Mouse (Mus musculus): ENCODE data around the gene Smco1. TPM values are rescaled to one million over a fixed set of nuclear protein-coding genes. Genes with fewer than 3 reads are reported as not detected.
A peak's percentile ranks its signal among the peaks of the same experiment; 100 is the strongest.
"Not testable (repeated sequence)": the region's sequence is repeated elsewhere in the genome, so short reads cannot be mapped to it uniquely, and the experiment has no call there.

Smco1 gene
- total RNA-seq (2021) = 10 to 100 TPM; 19.6 to 23.1 TPM
- long read RNA-seq, experiment 1, transcript Smco1-201 (3 exons, 1,410 nt) = major isoform, 17 of 23 reads
- long read RNA-seq, experiment 1, partial matches to known transcripts = 1 of 23 reads
- long read RNA-seq, experiment 1, other reads (novel, unspliced or antisense) = 5 of 23 reads
- long read RNA-seq, experiment 2, transcript Smco1-201 (3 exons, 1,410 nt) = major isoform, 19 of 23 reads
- long read RNA-seq, experiment 2, partial matches to known transcripts = 0 of 23 reads
- long read RNA-seq, experiment 2, other reads (novel, unspliced or antisense) = 4 of 23 reads

DNA sequence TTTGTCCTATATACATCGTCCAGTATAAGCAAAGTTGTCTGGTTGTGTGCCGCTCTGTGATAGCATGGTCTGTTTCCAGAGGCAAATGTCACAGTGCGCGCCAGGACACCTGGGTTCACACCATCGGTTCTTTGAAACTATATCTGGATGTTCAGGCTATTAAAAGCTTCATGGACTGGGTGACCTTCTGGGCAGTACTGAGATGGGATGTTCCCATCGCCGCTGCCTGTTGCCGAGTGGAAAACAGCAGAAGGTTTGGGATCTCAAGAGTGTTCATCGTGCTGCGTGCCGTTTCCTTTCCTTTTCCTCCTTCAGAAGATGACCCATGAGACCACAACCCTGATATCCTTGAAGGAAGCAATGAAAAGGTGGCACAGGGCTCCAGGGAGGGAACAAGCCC, at the start of gene Smco1:
TSS of gene Smco1 (plus strand) at position 178 of the 400 bp plus-strand sequence.
- peak; percentile 34 to 51 for DNase-seq
- intact Hi-C loops (cut with DNase I) = loop anchor here (10.0 kb wide), 1 partner anchor 194 kb away; no protein-coding TSS in a partner anchor

DNA sequence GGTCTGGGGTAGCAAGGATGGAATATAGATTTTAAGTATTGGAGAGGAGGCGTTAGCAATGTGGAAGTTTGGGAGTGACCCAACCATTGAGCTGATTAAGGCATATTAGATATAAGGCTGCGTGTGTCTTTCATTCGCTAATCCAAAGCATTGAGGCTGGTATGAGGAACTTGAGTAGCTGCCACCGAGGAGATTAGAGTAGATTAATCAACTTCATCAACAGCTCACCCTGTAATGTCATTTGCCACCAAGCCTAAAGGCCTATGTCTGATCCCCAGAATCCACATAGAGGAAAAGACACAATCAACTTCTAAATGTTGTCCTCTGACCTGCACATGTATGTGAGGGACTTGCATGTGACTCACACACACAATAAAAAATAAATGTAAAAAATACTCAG, 49.5 kb upstream of the Smco1 start:
- no peak for DNase-seq
- intact Hi-C loops (cut with DNase I) = no loop called here

DNA sequence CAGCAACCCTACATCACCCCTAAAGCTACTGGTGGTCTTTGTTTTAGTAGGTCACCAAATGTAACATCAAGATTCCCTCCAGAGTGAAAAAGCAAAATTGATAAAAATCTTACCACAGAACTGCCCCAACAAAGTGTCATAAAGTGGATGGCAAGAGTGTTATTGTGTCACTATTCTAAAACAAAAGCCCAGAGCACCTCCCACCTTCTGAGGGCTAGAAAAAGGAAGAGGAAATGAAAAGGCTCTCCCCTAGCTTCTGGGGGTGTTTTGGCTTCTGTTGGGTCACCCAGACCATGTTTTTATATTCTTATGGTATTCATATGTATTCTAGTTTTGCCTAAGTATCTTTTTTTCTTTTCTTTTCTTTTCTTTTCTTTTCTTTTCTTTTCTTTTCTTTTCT, 48.9 kb upstream of the Smco1 start:
- no peak for DNase-seq
- intact Hi-C loops (cut with DNase I) = no loop called here

DNA sequence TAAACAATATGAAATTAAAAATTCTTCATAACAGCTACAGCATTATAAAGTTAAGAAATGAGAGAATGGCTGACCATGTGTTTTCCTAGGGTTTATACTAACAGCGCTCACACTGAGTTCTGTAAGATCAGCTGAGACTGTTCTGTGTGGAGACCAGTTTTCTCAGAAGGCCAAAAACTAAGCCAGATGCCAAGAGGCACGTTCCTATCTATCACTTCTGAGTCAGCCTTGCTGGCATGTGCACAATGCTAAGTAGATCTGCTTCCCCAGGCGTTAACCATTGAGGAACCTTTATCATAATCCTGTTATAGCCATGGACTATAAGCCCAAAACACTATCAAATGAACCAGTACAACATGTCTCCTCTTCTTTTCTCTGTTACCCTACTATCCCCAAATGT, 39.2 kb upstream of the Smco1 start:
- DNase-seq = peak in 1 of 2 experiments; percentile 21
- intact Hi-C loops (cut with DNase I) = not testable (repeated sequence)

DNA sequence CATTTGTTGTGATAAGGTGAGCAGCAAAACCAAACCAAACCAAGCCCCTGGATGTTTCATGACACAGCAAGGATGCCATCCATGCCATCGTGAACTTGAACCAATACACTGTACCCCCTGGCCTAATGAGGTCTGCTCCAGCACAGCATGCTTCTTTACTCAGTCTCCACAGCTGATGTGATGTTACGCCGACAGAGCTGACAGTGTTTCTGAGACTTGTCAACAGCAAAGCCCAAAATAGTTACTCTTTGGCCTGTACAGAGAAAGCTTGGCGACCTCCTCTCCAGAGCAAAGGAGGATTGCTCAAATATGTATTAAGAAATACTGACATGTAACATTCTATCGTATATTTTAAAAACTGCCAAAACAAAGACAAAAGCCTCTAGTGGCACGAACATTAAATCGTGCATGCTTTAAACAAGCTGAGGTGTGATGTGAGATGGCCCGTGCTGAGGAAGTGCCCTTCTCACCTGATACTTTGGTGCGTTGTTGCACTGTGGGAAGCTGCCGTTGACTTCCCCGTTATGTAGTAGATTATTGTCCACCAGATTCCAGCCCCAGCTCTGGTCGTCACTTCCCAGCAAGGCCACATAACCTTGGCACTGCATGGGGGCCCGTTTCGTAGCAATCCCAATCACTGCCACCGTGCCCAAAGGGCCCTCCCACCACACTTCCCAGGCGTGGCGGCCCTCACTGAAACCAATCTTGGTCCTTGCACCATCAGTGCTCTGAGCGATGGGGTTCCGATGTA, 33.2 kb upstream of the Smco1 start:
- peak in 1 of 2 experiments; percentile 14 for DNase-seq
- intact Hi-C loops (cut with DNase I) = no loop called here

DNA sequence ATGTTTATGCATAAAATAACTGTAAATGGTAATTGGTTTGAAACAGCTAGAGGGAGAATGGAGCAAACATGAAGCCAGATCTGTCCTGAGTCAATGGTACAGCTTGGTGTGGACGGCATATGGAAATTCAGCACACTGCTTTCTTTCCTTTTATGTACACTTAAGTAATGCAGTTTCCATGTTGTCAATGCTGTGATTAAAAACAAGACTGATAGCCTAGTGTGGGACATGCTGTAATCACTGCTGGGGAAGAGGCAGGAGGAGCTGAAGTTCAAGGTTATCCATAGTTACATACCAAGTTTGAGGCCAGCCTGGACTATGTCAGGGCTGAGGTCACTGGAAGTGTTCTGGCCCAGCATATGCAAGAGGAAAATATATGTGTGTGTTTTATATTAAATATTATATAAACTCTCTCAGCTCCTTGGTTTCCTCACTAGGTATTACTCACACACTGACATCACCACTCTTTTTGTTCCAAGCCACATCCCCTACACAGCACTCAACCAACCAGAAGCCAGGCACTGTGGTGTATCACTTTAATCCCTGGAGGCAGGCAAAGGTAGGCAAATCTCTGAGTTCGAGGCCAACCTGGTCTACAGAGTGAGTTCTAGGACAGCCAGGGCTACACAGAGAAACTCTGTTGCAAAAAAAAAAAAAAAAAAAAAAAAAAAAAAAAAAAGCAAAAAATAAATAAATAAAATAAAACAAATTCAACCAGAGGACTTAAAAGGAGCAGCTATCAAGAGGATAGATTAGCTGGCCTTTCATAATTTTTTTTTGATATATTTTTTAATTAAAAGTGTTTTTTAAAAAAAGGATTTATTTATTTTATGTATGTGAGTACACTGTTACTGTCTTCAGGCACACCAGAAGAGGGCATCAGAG, 31.6 kb upstream of the Smco1 start:
- intact Hi-C loops (cut with DNase I) = no loop called here
- DNase-seq = no peak

DNA sequence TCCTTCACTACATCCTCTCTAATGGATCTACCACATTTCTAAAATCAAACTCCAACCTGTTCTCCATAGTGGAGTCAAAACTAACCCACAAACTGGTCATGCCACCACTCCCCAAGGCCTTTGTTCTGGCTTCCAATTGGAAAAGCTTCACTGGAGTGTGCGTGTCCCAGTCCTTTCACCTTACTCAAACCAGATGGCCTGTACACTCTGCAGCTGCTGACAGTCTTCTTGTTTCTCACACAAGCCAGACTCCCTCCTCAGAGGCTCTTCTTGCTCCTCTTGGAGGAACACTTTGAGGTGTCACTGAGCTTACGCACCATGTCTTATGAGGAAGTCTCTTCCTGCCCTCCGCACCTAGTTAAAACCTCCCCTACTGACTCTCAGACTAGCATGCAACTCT, 27.4 kb upstream of the Smco1 start:
- no peak for DNase-seq
- intact Hi-C loops (cut with DNase I) = no loop called here

DNA sequence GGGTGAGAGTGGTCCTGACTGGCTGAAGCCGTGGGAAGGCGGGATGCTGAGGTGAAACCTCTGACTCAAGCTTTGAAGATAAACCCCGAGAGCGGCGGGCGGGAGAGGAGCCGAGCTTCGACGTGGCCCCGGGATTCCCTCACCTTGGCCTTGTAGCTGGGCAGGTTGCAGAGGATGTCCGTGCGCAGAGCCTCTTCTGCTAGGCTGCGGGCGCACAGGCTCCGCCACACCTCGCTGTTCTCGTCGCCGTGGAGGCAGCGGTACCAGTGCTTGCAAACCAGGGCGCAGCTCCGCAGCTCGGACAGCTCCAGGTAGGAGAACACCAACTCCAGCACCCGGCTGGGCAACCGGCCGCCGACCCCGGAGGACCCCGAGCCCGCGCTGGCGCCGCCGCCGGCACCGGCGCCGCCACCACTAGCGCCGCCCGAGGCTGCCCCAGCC, 24.9 kb upstream of the Smco1 start:
- DNase-seq = peak in 1 of 2 experiments; percentile 46

DNA sequence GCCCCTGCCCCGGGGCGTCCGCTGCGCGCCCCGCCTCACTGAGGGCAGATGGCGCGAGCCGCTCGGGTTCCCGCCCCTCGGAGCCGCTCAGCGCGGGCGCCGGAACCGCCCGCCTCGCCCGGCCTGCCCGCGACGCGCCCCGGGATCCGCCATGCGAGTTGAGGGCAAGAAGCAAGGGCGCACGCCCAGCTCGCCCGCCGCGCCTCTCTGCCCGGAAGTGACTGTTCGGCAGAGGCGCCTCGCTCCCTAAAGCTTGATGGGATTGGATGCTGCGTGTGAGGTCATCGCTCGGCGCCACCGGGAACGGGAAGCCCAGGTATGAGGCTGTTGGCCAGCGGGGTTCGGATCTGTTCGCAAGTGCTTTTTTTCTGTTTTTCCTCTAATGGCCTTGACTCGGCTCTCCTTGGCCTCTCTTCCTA, 24.3 kb upstream of the Smco1 start, which contains the start of the genes Fbxo45 and Wdr53:
TSS of gene Fbxo45 (minus strand) at position 207 of the 419 bp plus-strand sequence.
TSS of gene Wdr53 (plus strand) at position 276 of the 419 bp plus-strand sequence.
- DNase-seq = peak; percentile 97
- intact Hi-C loops (cut with DNase I) = loop anchor here (2.0 to 5.0 kb wide), 3 partner anchors 45 to 300 kb away; partner anchors contain the start of genes 0610012G03Rik and Ncbp2

More for the DNA sequence above, 24.9 kb upstream of the Smco1 start:
- intact Hi-C loops (cut with DNase I) = loop anchor here (2.0 to 5.0 kb wide), 3 partner anchors 44 to 299 kb away; partner anchors contain the start of genes 0610012G03Rik and Ncbp2

DNA sequence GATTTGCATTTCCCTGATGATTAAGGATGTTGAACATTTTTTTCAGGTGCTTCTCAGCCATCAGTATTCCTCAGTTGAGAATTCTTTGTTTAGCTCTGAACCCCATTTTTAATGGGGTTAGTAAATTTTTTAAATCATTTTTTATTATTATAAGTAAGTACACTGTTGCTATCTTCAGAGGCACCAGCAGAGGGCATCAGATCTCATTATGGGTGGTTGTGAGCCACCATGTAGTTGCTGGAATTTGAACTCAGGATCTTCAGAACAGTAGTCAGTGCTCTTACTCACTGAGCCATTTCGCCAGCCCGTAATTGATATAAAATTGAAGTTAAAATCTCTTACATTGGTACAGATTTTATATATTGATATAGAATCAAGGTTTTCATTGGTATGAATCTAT, 7.0 kb upstream of the Smco1 start:
- intact Hi-C loops (cut with DNase I) = not testable (repeated sequence)
- DNase-seq = peak; percentile 13 to 27

DNA sequence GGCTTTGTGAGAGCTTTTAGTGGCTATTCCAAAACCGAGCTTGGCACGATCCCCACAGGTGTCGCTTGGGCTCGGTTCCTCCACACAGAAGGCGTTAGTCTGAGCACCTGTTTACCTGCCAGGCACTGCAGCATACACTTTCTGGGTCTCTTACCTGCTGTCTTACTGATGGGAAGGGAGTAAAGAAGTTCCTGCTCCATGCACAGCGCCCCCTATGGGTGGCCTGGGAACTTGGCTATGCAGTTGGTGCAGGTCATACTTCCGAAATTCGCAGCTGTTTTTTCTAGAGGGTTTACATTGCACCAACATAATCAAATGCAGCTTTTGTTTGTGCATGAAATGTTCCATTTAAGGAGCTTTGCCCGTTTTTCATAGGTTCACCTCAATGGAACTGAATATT, 2.1 kb downstream of the Smco1 start:
- peak in 1 of 2 experiments; percentile 8 for DNase-seq
- intact Hi-C loops (cut with DNase I) = loop anchor here (10.0 kb wide), 1 partner anchor 191 kb away; no protein-coding TSS in a partner anchor

DNA sequence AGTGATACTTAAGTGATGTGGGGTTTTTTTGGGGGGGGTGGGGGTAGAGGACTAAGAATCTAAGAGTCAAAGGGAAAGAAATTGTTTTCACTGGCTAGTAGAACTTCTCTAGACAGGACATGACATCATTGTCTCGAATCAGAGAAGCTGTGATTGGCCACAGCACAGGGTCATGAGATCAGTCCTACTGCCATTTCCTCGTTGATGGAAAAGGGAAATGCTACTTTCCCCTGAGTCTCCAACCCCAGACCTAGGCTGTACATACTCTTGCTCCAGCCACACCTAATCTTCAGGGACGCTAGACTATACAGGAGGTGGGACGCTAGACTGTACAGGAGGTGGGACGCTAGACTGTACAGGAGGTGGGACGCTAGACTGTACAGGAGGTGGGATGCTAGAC, 3.8 kb downstream of the Smco1 start:
- intact Hi-C loops (cut with DNase I) = loop anchor here (10.0 kb wide), 1 partner anchor 190 kb away; no protein-coding TSS in a partner anchor
- no peak for DNase-seq

DNA sequence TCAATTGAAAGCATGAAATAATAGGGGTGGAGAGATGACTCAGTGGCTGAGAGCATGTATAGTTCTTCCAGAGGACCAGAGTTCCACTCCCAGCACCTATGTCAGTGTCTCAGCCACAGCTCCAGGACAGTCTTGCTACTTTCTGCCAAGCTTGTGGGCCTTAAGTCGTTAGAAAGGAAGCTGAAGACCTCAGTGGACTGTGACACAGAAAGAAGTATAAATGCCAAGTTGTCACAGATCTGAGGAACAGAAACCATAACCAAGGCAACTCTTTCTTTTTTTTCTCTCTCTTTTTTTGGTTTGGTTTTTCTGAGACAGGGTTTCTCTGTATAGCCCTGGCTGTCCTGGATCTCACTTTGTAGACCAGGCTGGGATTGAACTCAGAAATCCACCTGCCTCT, 4.6 kb downstream of the Smco1 start:
- intact Hi-C loops (cut with DNase I) = loop anchor here (10.0 kb wide), 1 partner anchor 189 kb away; no protein-coding TSS in a partner anchor
- DNase-seq = no peak

DNA sequence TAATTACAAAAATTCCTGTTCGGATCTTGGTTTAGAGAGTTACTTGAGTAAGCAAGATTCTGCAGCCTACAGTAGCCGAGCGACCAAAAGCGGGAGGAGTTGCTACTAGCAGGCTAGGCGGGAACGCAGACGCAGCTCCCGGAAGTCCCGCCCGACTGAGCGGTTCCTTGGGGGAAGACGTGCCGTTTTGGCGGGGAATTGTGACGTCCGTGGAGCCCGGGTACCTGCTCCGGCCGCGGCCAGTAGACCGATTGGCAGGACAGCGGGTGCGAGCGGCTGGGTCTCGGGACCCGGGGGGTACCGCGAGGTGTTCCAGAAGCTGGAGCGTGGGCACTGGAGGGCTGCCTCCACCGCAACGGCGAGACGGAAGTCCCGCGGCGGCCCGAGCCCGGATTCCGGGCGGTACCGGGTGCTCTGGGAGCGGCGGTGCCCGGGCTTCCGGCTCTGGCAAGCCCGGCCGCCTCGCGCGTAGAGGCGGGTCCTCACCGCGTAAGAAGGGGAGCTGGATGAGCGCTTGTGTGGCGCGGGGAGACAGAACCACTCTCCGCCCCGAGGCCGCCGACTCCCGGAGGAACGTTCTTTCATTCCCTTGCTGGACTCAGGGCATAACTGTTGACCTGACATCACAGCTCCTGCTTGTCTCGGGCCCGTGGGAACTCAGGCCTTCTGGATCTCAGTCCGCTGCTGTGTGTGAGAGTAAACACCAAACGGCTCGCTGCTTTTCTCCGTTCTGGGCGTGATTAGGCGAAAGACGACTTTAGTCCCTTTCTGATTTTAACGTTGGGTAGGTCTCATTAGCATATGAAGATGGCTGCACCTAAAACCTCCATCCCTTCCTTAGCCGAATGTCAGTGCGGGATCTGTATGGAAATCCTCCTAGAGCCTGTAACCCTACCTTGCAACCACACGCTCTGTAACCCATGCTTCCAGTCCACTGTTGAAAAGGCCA, 6.3 kb downstream of the Smco1 start, which contains the start of gene Rnf168:
TSS of gene Rnf168 (plus strand) at position 152 of the 949 bp plus-strand sequence.
- intact Hi-C loops (cut with DNase I) = loop anchor here (10.0 kb wide), 1 partner anchor 187 kb away; no protein-coding TSS in a partner anchor
- DNase-seq = peak; percentile 90 to 91

DNA sequence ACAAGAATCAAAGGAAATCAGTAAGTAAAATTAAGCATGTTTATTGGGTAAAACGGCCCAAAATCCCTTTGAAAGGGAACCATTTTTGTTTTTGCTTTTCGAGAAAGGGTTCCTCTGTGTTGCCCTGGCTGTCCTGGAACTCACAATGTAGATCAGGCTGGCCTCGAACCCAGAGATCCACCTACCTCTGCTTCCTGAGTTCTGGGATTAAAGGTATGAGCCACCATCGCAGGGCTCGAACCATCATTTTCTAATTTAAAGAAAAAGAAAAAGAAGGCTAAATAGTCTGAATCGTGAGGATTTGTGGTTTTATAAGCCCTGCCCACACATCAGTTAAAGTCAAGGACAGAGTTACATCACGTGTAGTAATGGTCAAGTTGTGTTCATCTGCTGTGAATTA, 7.1 kb downstream of the Smco1 start:
- intact Hi-C loops (cut with DNase I) = loop anchor here (10.0 kb wide), 1 partner anchor 186 kb away; no protein-coding TSS in a partner anchor
- no peak for DNase-seq

DNA sequence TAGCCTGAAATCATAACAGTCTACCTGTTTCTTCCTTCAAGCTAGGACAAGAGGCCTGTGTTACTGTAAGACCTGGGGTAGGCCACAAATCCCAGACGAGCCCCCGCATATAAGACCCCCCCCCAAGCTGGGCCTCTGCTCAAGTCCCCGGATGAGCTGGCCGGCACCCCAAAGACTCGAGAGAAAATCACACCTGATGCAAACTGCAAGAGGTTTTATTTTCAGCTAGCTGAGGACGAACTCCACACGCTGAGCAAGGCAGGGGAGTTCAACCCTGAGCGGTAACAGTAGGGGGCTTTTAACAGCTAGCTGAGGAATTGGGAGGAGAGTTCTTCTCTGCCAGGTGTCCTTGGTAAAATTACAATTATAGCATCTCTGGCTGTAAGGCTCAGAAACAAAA, 8.9 kb downstream of the Smco1 start:
- DNase-seq = no peak
- intact Hi-C loops (cut with DNase I) = no loop called here

DNA sequence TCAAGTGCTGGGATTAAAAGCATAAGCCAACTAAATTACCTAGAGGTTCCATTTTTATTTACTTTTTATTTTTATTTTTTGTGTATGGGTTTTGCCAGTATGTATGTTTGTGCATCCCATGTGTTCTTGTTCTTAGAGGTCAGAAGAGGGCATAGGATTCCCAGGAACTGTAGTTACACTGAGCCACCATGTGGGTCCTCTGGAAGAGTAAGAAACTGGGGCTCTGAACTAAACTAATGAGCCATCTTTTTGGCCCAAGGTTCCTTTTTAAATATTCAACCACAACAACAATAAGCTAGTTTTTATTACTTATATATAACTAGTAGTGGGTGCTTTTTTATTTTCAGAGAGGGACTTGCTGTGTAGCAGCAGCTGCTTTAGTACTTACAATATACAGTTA, 11.3 kb downstream of the Smco1 start:
- DNase-seq = no peak
- intact Hi-C loops (cut with DNase I) = no loop called here

DNA sequence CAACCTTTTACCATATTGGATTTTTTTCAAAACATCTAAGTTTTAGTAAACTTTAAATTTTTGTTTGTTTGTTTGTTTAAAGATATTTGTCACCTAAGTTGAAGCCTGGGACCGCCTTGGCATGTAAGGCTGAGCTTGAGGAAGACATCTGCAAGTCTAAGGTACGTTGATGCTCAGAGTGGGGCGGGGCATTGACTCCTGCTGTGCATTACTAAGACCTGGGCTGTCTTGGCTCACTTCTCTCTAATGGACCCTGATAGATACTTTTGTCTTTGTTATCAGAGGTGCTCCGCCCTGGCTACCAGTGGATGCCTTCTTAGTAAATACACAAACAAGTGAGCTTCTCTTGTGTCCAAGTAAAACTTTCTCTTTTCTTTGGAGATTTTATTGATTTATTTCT, 20.6 kb downstream of the Smco1 start:
- intact Hi-C loops (cut with DNase I) = no loop called here

DNA sequence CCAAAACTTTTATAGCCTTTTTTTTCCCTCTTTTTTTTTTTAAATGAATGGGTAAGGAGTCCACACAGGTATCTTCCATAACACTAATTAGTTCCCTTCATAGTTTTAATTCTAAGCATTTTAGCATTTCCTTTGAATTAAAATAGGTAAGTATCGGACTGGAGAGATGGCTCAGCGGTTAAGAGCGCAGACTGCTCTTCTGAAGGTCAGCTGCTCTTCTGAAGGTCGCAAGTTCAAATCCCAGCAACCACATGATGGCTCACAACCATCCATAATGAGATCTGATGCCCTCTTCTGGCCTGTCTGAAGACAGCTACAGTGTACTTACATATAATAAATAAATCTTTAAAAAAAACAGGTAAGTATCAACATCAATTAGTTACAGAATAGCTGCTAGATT, 28.3 kb downstream of the Smco1 start:
- intact Hi-C loops (cut with DNase I) = not testable (repeated sequence)

More for the DNA sequence above, 20.6 kb downstream of the Smco1 start:
- DNase-seq = no peak

More for the DNA sequence above, 28.3 kb downstream of the Smco1 start:
- DNase-seq = not testable (repeated sequence)

Measured in heart, postnatal 14 days (tissue).